Mouse (Mus musculus) cerebellum, adult 11-12 months (tissue): ENCODE data around the gene Atp6v0d1.

Experiments
- DNase-seq: peaks from one replicate; pipeline ENCODE4 v3.0.0; 2022

Atp6v0d1 gene

GRCm38 (mm10) chr8:105496439-105497180 is 69.2 kb downstream of the Atp6v0d1 start, which contains the start of gene Zdhhc1:
TSS of gene Zdhhc1 (minus strand) at chr8:105496902.
- peak; percentile 88 for DNase-seq

DNA sequence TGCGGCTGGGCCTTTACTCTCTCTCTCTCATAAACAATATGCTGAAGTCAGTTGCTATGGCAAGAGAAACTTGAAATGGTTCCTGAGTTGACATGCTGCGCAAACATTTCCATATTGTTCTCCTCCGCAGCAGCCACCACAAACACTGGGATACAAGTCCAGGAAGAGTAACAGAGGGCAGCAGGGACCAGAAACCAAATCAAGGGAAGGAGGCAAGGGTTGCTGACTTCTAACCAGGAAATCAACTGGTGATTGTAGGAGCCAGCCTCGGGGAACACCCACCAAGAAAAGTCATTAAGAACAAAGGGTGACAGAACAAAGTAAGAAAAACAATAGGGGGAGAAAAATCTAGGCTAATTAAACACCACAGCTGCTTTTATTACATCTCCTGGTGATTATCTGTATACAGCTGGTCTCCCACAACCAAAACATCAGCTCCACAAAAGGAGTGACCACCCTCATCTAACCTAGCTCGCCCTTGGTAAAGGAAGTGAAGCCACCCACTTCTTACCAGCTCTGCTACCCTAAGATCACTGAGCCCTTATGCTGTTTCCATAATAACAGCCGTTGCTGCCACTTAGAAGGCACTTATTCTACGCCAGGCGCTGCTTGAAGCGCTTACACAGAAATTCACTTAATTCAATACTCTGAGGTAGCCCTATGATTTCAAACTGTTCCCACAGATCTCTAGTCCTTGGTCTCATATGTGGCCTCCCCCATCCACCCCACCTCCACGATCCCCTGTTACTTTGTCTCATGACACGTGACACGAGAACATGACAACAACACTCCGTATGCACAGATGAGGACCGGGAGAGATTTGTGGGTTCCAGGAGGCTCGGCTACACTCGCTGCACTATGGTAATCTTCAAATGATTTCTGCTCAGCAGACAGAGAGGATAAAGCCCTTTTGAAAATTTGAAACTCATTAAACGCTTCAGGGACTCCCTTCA is 70.2 kb downstream of the Atp6v0d1 start:
- no peak for DNase-seq

DNA sequence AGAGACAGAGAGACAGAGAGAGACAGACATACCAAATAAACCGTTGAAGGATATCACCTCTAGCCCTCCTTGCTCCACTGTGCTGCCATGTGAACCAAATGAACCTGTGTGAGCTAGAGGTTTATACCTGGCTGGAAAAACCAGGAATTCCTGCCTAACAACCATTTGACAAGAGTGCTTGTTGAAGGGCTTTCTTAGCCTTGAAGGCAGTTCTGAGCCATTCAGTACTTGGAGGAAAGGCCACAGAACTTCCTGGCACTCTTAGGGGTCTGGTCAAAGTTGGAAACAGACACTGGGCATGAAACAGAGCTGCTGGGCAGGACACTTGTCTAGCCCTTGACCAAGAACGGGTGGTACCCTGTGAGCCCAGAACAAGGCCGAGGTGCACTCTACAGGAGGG is 71.3 kb downstream of the Atp6v0d1 start:
- DNase-seq, result no peak

- DNase-seq, result no peak
These were observed 72.4 kb downstream of the Atp6v0d1 start for GRCm38 (mm10) chr8:105493495-105493894.

DNA sequence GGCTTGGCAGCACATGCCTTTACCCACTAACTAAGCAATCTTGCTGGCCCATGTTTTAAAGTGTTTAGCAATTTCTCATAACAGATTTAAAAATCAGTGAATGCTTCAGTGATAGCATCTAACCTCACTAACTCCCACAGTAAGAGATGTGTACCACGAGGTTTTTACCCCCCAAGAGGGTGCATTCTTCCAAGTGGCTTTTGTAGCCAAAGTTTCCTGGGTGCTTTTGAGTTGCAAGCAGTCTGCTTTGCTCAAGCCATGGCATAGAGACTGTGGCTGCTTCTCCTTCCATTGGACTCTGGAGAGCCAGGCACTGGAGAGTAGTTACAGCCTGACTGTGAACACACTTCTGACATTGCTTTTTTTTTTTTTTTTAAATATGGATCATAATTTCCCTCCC is 76.6 kb downstream of the Atp6v0d1 start:
- DNase-seq, result no peak

GRCm38 (mm10) chr8:105488082-105488481 is 77.8 kb downstream of the Atp6v0d1 start:
- no peak for DNase-seq

DNA sequence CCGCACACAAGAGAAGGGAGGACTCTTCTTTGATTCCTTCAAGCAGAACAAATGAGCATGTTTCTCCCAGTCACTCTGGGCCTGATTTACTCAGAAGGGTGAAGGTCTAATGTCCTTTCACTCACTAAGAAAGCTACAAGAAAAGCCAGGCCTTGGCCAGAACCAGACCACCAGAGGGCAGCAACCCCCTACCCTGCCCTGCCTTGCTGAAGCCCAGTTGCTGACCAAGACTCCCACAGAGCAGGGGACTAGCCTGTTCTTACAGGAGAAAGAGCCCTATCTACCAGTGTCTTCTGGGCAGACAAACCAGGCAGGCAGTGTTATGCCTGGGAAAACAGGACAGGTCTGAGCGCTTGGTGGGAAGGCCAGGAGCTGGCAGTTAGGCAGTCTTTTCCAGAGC is 81.5 kb downstream of the Atp6v0d1 start:
- DNase-seq, result no peak

GRCm38 (mm10) chr8:105484030-105484368 is 81.8 kb downstream of the Atp6v0d1 start:
- no peak for DNase-seq

DNA sequence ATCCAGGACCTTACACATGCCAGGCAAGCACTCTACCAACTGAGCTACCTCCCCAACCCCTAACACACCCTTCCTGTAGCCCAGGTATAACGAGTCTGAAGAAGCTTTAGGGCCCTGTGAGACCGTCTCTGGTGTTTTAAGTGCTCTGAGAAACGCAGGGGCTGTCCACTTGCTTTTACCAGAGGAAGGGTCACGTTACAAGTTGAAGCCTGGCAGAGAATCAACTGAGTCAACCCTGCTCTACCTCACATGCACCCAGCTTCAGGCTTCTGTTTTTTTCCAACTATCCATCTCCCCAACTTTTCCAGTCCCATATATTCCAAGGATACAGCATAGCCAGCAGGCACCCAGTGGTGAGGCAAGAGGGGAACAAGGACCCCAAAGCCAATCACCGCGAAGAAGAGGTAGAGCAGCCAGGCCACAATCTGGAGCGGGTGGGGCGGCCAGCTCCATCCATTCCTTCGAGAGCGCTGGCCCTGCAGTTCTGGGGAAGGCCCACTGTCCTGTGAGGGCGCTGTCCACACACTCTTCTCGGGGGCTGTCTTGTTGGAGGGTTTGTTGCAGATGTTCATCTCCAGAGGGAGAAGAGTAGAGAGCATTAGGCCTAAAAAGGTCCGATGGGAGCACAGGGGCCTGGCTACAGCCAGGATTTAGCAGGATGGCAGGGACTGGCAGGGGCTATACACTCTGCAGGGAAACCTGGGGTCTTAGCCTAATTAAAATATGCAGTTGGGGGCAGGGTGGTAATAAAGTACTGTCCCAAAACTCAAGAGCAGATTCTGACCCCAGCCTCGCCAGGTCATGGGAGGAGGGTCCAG is 82.4 kb downstream of the Atp6v0d1 start:
- no peak for DNase-seq

GRCm38 (mm10) chr8:105482123-105482522 is 83.7 kb downstream of the Atp6v0d1 start:
- DNase-seq, result no peak

- no peak for DNase-seq
These were observed 84.4 kb downstream of the Atp6v0d1 start for GRCm38 (mm10) chr8:105481453-105481852.

GRCm38 (mm10) chr8:105481013-105481412 is 84.8 kb downstream of the Atp6v0d1 start:
- DNase-seq, result no peak

- no peak for DNase-seq
These were observed 88.1 kb downstream of the Atp6v0d1 start for GRCm38 (mm10) chr8:105477792-105478191.

GRCm38 (mm10) chr8:105476628-105477413 is 89.0 kb downstream of the Atp6v0d1 start:
- DNase-seq, result peak; percentile 71

DNA sequence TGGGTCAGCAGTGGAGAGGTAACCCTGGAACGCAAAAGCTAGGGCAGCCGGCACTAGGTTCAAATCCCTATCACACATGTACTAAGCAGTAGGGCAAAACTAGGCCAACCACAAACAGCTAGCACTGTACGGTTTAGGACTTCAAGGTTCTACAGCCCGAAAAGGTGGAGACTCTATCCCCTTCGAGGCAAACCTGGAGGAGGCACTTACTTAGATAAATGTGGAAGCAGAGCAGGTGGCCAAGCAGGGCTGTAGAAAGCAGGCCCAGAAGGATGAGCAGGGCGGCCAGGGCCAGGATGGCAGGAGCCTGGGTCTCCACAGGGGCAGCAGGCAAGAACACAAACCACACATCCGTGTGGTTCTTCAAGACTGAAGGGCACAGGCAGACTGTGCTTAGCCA is 89.7 kb downstream of the Atp6v0d1 start:
- DNase-seq, result no peak

DNA sequence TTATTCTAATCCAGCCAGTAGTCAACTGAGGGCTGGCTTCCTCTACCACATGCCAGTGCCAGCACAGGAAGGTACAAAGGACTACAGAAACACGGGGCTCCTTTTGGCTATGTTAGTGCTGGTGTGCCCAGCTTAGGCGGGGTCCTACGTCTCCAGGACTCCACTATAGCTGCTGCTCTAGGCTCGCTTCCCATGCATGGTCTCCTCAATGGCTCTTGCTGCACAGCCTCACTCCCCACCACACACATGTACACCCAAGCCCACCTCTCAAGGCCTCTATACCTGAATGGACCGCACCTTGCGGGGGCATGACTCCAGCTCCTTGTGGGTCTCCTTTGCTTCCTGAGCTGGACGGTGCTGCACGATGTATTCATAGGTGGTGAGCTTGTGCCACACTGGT is 90.1 kb downstream of the Atp6v0d1 start:
- DNase-seq, result no peak

GRCm38 (mm10) chr8:105475254-105475653 is 90.6 kb downstream of the Atp6v0d1 start:
- DNase-seq, result no peak

GRCm38 (mm10) chr8:105474680-105475079 is 91.2 kb downstream of the Atp6v0d1 start:
- no peak for DNase-seq
